Mouse (Mus musculus): ENCODE measurements around the gene Defb25.

Defb25 gene

GRCm38 (mm10) chr2:152636246-152637005 is 13.6 kb upstream of the Defb25 start:
- H3K4me1 ChIP-seq (replicated peaks; ENCODE audit: low read depth, low read length): peaks cover 13% of the 10 kb centered on the region; the same call in 1 of the 2 replicates

GRCm38 (mm10) chr2:152634311-152634710 is 11.5 kb upstream of the Defb25 start:
- peak overlapping the region; percentile 49 for H3K4me3 ChIP-seq (replicated peaks; ENCODE audit: low read length)
- peaks cover 6% of the 10 kb centered on the region for H3K9me3 ChIP-seq (ENCODE audit: low read length)
- H3K4me1 ChIP-seq (replicated peaks; ENCODE audit: low read depth, low read length): peaks cover 13% of the 10 kb centered on the region; the same call in 1 of the 2 replicates
- no peaks in the 10 kb centered on the region for H3K36me3 ChIP-seq (ENCODE audit: insufficient read depth, low read length)
- peaks cover 89% of the 10 kb centered on the region for H3K27me3 ChIP-seq (ENCODE audit: insufficient read depth, low read length)
- TF ChIP-seq POU5F1 (IDR thresholded peaks at IDR 0.05; ENCODE audit: borderline replicate concordance, low read length): no peak
- TF ChIP-seq NANOG (IDR thresholded peaks at IDR 0.05; ENCODE audit: borderline replicate concordance, low read length): no peak
- no peak for TF ChIP-seq CTCF (conservative IDR thresholded peaks at IDR 0.05; ENCODE audit: low read length)

More at GRCm38 (mm10) chr2:152636246-152637005, 13.6 kb upstream of the Defb25 start:
- TF ChIP-seq CTCF (conservative IDR thresholded peaks at IDR 0.05; ENCODE audit: low read length): no peak
- no peak for TF ChIP-seq NANOG (IDR thresholded peaks at IDR 0.05; ENCODE audit: borderline replicate concordance, low read length)
- no peak for TF ChIP-seq POU5F1 (IDR thresholded peaks at IDR 0.05; ENCODE audit: borderline replicate concordance, low read length)
- peaks cover 74% of the 10 kb centered on the region for H3K27me3 ChIP-seq (ENCODE audit: insufficient read depth, low read length)
- H3K9me3 ChIP-seq (ENCODE audit: low read length): peaks cover 6% of the 10 kb centered on the region
- no peak overlapping the region for H3K4me3 ChIP-seq (replicated peaks; ENCODE audit: low read length)
- no peaks in the 10 kb centered on the region for H3K36me3 ChIP-seq (ENCODE audit: insufficient read depth, low read length)

- H3K27me3 ChIP-seq (ENCODE audit: insufficient read depth, low read length): peaks cover 91% of the 10 kb centered on the region
- TF ChIP-seq NANOG (IDR thresholded peaks at IDR 0.05; ENCODE audit: borderline replicate concordance, low read length): no peak
- no peak for TF ChIP-seq CTCF (conservative IDR thresholded peaks at IDR 0.05; ENCODE audit: low read length)
- TF ChIP-seq POU5F1 (IDR thresholded peaks at IDR 0.05; ENCODE audit: borderline replicate concordance, low read length): no peak
- peaks cover 6% of the 10 kb centered on the region for H3K9me3 ChIP-seq (ENCODE audit: low read length)
- no peaks in the 10 kb centered on the region for H3K36me3 ChIP-seq (ENCODE audit: insufficient read depth, low read length)
- H3K4me3 ChIP-seq (replicated peaks; ENCODE audit: low read length): no peak overlapping the region
- peaks cover 14% of the 10 kb centered on the region; the same call in 1 of the 2 replicates for H3K4me1 ChIP-seq (replicated peaks; ENCODE audit: low read depth, low read length)
These were observed 10.5 kb upstream of the Defb25 start for GRCm38 (mm10) chr2:152633334-152633733.

GRCm38 (mm10) chr2:152629904-152630303 is 7.1 kb upstream of the Defb25 start:
- Histone ChIP-seq H3K4me3 (replicated peaks; ENCODE audit: low read length) (no peak overlapping the region), H3K36me3 (ENCODE audit: insufficient read depth, low read length) (no peaks in the 10 kb centered on the region), H3K4me1 (replicated peaks; ENCODE audit: low read depth, low read length) (peaks cover 26% of the 10 kb centered on the region), H3K27me3 (ENCODE audit: insufficient read depth, low read length) (peaks cover 96% of the 10 kb centered on the region), H3K9me3 (ENCODE audit: low read length) (peaks cover 6% of the 10 kb centered on the region)
- TF ChIP-seq NANOG (IDR thresholded peaks at IDR 0.05; ENCODE audit: borderline replicate concordance, low read length) (no peak), CTCF (conservative IDR thresholded peaks at IDR 0.05; ENCODE audit: low read length) (no peak), POU5F1 (IDR thresholded peaks at IDR 0.05; ENCODE audit: borderline replicate concordance, low read length) (no peak)

GRCm38 (mm10) chr2:152629239-152629638 is 6.4 kb upstream of the Defb25 start:
- H3K4me3 ChIP-seq (replicated peaks; ENCODE audit: low read length): no peak overlapping the region
- peaks cover 24% of the 10 kb centered on the region for H3K4me1 ChIP-seq (replicated peaks; ENCODE audit: low read depth, low read length)
- TF ChIP-seq CTCF (conservative IDR thresholded peaks at IDR 0.05; ENCODE audit: low read length) (no peak), POU5F1 (IDR thresholded peaks at IDR 0.05; ENCODE audit: borderline replicate concordance, low read length) (no peak), NANOG (IDR thresholded peaks at IDR 0.05; ENCODE audit: borderline replicate concordance, low read length) (no peak)
- peaks cover 94% of the 10 kb centered on the region for H3K27me3 ChIP-seq (ENCODE audit: insufficient read depth, low read length)
- H3K9me3 ChIP-seq (ENCODE audit: low read length): peaks cover 6% of the 10 kb centered on the region
- H3K36me3 ChIP-seq (ENCODE audit: insufficient read depth, low read length): no peaks in the 10 kb centered on the region

GRCm38 (mm10) chr2:152628066-152628465 is 5.2 kb upstream of the Defb25 start:
- no peak overlapping the region for H3K4me3 ChIP-seq (replicated peaks; ENCODE audit: low read length)
- no peak for TF ChIP-seq POU5F1 (IDR thresholded peaks at IDR 0.05; ENCODE audit: borderline replicate concordance, low read length)
- TF ChIP-seq NANOG (IDR thresholded peaks at IDR 0.05; ENCODE audit: borderline replicate concordance, low read length): no peak
- no peak for TF ChIP-seq CTCF (conservative IDR thresholded peaks at IDR 0.05; ENCODE audit: low read length)

GRCm38 (mm10) chr2:152626774-152627591 is 4.1 kb upstream of the Defb25 start, which contains the start of gene Rem1:
Rem1 (plus strand) TSS chr2:152626951.
- no peak for TF ChIP-seq POU5F1 (IDR thresholded peaks at IDR 0.05; ENCODE audit: borderline replicate concordance, low read length)
- TF ChIP-seq CTCF (conservative IDR thresholded peaks at IDR 0.05; ENCODE audit: low read length): no peak
- no peak for TF ChIP-seq NANOG (IDR thresholded peaks at IDR 0.05; ENCODE audit: borderline replicate concordance, low read length)
- peaks cover 79% of the 10 kb centered on the region for H3K27me3 ChIP-seq (ENCODE audit: insufficient read depth, low read length)
- H3K9me3 ChIP-seq (ENCODE audit: low read length): no peaks in the 10 kb centered on the region
- peak within 1 kb of the TSS; percentile 75 for H3K4me3 ChIP-seq (replicated peaks; ENCODE audit: low read length)
- H3K4me1 ChIP-seq (replicated peaks; ENCODE audit: low read depth, low read length): peaks cover 20% of the 10 kb centered on the region
- no peaks in the 10 kb centered on the region for H3K36me3 ChIP-seq (ENCODE audit: insufficient read depth, low read length)

More at GRCm38 (mm10) chr2:152628066-152628465, 5.2 kb upstream of the Defb25 start:
- H3K36me3 ChIP-seq (ENCODE audit: insufficient read depth, low read length): no peaks in the 10 kb centered on the region
- H3K9me3 ChIP-seq (ENCODE audit: low read length): no peaks in the 10 kb centered on the region
- H3K4me1 ChIP-seq (replicated peaks; ENCODE audit: low read depth, low read length): peaks cover 20% of the 10 kb centered on the region
- peaks cover 82% of the 10 kb centered on the region for H3K27me3 ChIP-seq (ENCODE audit: insufficient read depth, low read length)

- H3K27me3 ChIP-seq (ENCODE audit: insufficient read depth, low read length): peaks cover 71% of the 10 kb centered on the region
- no peaks in the 10 kb centered on the region for H3K36me3 ChIP-seq (ENCODE audit: insufficient read depth, low read length)
These were observed 2.4 kb upstream of the Defb25 start for GRCm38 (mm10) chr2:152625256-152625655.

More at GRCm38 (mm10) chr2:152625256-152625655, 2.4 kb upstream of the Defb25 start:
- Histone ChIP-seq H3K4me1 (replicated peaks; ENCODE audit: low read depth, low read length) (peaks cover 26% of the 10 kb centered on the region), H3K4me3 (replicated peaks; ENCODE audit: low read length) (no peak overlapping the region), H3K9me3 (ENCODE audit: low read length) (no peaks in the 10 kb centered on the region)
- no peak for TF ChIP-seq POU5F1 (IDR thresholded peaks at IDR 0.05; ENCODE audit: borderline replicate concordance, low read length)
- TF ChIP-seq CTCF (conservative IDR thresholded peaks at IDR 0.05; ENCODE audit: low read length): no peak
- TF ChIP-seq NANOG (IDR thresholded peaks at IDR 0.05; ENCODE audit: borderline replicate concordance, low read length): no peak

Data from E14TG2a.4 (cell line).